Mouse (Mus musculus) Patski (cell line): ENCODE measurements around the gene Fdxr. TPM values are rescaled to one million over a fixed set of nuclear protein-coding genes. Genes with fewer than 3 reads are reported as not detected.

Experiments used
- ATAC-seq: fragments of 100-300 bp; one replicate; pipeline ENCODE4 v1.8.0; 2021
- CTCF ChIA-PET: fragments of 350-600 bp; sonication (Branson Sonifier 250); formaldehyde crosslinking; loops from one replicate; lab custom pipeline; 2022; ENCODE audit warnings: inconsistent platforms; lab: Charles Lee
- POLR2A ChIA-PET: fragments of 350-600 bp; sonication (Branson Sonifier 250); formaldehyde crosslinking; loops from one replicate; lab custom pipeline; 2022; ENCODE audit warnings: antibody characterized with exemption, inconsistent platforms; lab: Charles Lee
- DNase-seq: peaks from one replicate; pipeline ENCODE4 v3.0.0-alpha.2; 2011; ENCODE audit warnings: low read depth, low spot score
- H3K27me3 ChIP-seq: fragments of 371-371 bp; one replicate; pipeline ENCODE4 v1.5.1; 2021
- CTCF ChIP-seq: fragments of 100-300 bp; IDR thresholded peaks from one replicate; pipeline ENCODE4 v1.5.1; 2021
- in situ Hi-C: fragments of 300-500 bp; cut with MboI; formaldehyde crosslinking; loops from 3 replicates; pipeline ENCODE4 v1.11.1; 2018; ENCODE audit warnings: low pct_unique_long_range_greater_than_20kb, mixed read lengths
- polyA plus RNA-seq: library from polyadenylated mRNA; unstranded; gene quantifications from one replicate; pipeline ENCODE4 v1.2.3, GENCODE M21; 2021

Gene Fdxr
- polyA plus RNA-seq, 1 experiment from 2014 or later = 7.1 TPM

DNA sequence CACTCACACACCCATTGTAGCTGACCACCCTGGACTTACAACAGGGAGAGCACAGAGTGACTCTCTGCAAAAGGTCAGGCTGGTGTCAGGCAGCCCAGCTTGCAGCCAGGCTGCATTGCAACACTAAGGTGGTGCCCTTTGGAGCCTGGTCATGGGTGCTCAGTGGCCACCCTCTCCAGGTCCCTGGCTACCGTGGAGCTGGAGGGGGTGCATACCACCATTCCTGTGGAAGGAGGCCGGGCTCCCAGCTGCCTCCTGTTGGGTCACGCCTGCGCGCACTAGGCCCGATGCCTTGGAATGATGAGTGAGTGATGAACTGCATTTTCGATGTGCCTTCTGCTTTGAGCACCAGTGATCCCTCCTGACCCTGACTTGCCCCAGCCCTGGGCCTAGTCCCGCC, 32.0 kb downstream of the Fdxr start:
- peaks cover 13% of the 10 kb centered on the region for H3K27me3 ChIP-seq
- DNase-seq (no peak), ATAC-seq (peak; percentile 20)
- ChIA-PET CTCF (no interaction called here), POLR2A (no interaction called here)
- in situ Hi-C loops = no loop called here
- no peak for TF ChIP-seq CTCF

DNA sequence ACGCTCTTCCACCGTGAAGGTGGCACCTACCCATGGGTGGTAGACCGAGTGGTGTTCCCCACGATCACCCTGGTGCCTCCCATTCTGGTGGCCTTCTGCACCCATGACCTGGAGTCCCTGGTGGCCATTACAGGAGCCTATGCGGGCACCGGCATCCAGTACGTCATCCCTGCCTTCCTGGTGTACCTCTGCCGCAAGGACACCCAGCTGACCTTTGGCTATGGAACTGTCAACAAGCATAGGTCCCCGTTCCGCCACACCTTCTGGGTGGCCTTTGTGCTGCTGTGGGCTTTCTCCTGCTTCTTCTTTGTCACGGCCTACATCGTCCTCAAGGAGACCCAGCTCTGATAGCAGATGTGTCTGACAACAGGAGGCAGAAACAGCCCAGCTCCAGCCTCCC, 33.1 kb downstream of the Fdxr start:
- POLR2A ChIA-PET = interaction anchor here (1.3 kb wide), 1 partner anchor 32 kb away, joined by 3 read pairs; no protein-coding TSS in a partner anchor
- in situ Hi-C loops = no loop called here

DNA sequence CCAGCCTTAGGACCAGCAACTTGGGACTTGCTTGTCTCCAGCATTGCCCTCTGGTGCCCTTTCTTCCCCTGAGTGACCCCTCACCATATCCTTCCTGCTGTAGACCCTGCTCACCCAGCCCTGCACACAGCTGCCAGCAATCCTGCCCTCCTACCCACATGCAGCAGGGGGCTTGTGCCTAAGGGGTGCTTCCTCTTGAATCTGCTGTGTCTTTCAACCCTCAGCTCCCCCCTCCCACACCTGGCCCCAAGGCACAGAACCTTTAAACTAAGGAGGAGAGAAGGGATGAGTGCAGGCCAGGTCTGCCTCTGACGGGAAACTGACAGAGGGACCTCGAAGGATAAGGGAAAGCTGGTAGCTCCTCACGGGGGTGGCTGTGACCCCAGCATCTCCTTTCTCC, 34.1 kb downstream of the Fdxr start:
- in situ Hi-C loops = no loop called here
- CTCF ChIA-PET = no interaction called here
- POLR2A ChIA-PET = interaction anchor here (1.3 kb wide), 1 partner anchor 33 kb away, joined by 3 read pairs; no protein-coding TSS in a partner anchor
- H3K27me3 ChIP-seq = no peaks in the 10 kb centered on the region
- DNase-seq (no peak), ATAC-seq (no peak)
- TF ChIP-seq CTCF = no peak

More for the DNA sequence above, 33.1 kb downstream of the Fdxr start:
- CTCF ChIA-PET = no interaction called here
- DNase-seq (no peak), ATAC-seq (no peak)
- H3K27me3 ChIP-seq = peaks cover 4% of the 10 kb centered on the region
- TF ChIP-seq CTCF = no peak

DNA sequence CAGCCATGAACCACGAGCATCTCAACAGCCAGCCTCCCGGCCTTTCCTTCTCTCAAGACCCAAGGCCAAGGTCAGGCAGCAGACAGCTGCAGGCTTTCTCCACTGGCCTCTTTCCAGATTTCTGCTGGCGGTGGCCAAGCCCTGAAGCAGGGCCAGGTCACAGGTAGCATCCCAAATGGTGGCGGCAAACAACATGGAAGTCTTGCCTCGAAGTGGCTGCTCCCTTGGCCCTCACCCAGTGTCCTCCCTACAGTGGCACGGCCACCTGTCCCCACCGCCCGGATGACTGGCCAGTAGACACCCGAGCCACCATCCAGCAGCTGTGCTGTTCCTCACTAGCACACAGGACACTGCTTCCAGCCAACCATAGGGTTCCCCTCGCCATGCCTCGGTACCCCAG, 35.4 kb downstream of the Fdxr start:
- ATAC-seq (no peak), DNase-seq (no peak)
- H3K27me3 ChIP-seq = no peaks in the 10 kb centered on the region
- ChIA-PET CTCF (no interaction called here), POLR2A (no interaction called here)
- in situ Hi-C loops = no loop called here
- no peak for TF ChIP-seq CTCF

DNA sequence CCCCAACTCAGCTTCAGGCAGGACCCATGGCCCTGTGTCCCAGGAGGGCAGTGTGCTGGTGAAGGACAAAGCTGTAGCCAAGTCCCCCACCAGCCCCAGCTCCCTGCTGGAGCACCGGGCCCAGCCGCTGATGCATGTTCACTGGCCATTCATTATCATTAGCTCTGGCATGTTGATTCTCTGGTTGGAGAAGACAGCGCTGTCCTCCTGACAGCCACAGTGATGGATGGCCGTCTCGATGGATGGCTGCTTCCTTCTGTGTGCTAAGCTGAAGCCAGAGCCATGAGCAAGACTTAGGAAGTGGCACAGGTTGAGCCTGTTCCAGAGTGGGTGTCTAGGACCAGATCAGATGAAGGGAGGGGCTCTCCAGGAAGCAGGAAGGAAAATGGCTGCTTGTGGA, 40.3 kb downstream of the Fdxr start:
- no peaks in the 10 kb centered on the region for H3K27me3 ChIP-seq
- DNase-seq (no peak), ATAC-seq (no peak)
- in situ Hi-C loops = no loop called here
- TF ChIP-seq CTCF = no peak
- CTCF ChIA-PET = interaction anchor here (0.9 to 1.8 kb wide), 3 partner anchors 11 to 117 kb away, joined by 3 to 9 read pairs (median 5); partner anchors contain the start of gene Fdxr
- POLR2A ChIA-PET = no interaction called here

DNA sequence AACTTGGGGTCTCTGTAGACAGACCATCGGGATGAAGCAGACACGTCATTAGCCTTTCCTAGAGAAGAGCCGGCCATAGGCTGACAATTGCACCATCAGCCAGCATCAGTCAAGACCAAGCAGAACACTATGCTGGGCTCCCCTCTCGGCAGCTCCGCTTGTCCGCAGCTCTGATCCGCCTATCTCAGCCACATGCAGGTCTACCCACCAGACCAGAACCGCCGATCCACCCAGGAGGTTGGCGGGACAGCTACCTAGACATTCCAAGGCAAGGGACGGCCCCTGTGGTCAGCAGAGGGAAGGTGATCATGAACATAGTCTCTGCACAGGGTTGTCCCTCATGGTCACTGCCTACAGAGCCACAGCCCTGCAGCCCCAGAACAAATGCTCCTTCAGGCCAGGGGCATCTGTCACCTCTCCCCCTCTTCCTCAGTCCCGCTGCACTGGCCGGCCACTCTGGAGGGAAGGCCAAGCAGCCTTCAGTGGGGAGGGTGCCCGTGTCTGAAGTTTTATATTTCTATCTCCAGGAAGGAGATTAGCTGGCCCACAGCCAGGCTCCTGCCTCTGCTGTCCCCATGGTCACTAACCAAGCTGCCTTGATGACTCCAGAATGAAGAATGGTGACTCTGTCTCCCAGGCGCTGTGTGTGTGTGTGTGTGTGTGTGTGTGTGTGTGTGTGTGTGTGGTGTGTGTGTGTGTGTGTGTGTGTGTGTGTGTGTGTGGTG, 42.4 kb downstream of the Fdxr start:
- TF ChIP-seq CTCF = no peak
- no peak for ATAC-seq
- ChIA-PET POLR2A (interaction anchor here (0.6 kb wide), 1 partner anchor 120 kb away, joined by 3 read pairs; no protein-coding TSS in a partner anchor), CTCF (no interaction called here)
- in situ Hi-C loops = no loop called here
- H3K27me3 ChIP-seq = no peaks in the 10 kb centered on the region
- DNase-seq = no peak

DNA sequence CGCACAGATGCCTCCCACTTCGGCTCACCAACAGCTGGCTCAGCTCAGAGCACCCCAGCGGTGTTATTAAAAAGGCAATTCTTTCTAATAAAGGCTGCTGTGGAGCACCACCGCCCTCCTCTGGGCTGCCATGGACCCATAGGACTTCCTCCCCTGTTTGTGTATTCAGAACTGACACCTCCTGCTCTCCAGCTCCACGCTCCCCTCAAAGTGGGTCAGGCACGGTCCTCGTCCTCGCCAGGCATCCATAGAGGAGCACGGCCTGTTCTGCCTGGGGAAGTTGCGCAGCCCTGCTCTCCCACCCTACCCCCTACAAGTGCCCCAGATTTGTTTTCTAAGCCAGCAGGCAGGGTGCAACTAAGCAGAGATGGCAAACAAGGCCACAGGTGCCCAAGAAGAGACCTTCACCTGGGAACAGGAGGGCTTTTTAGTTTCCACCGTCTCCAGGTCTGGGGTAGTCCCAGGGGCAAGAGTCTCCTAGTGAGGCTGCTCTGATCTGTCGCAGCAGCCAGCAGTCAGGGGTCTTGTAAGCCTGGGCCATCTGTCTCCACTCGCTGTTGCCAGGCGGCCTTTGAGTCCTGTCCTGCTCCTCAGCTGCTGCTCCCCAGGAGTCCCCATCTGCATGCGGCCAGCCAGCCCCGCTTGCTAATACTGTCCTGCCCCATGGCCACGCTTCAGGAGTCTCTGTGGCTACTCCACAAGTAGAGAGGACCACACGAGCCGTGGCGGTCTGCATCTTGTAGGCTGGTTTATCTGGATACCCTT, 43.1 kb downstream of the Fdxr start:
- no peaks in the 10 kb centered on the region for H3K27me3 ChIP-seq
- ATAC-seq (no peak), DNase-seq (no peak)
- ChIA-PET CTCF (no interaction called here), POLR2A (interaction anchor here (0.6 kb wide), 1 partner anchor 120 kb away, joined by 3 read pairs; no protein-coding TSS in a partner anchor)
- no peak for TF ChIP-seq CTCF
- in situ Hi-C loops = no loop called here

DNA sequence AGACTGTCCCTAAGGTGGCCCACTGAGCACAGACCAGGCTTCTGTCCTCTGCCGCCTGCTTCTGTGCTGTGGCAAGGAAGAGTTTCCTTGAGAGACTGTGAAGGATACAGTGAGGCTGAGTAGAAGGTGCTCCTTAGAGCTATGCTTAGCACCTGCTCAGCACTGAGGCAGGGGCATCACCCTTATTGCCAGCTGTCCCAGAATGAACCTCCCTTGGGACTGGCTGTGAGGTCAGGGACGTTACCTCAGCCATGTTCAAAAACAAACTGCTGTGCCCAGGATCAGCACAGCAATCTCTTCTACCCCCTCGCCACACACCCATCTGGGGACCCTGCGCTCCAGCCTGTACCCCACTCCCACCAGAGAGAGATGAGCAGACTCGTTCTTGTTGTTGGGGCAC, 44.0 kb downstream of the Fdxr start:
- CTCF ChIA-PET = no interaction called here
- no peak for TF ChIP-seq CTCF
- H3K27me3 ChIP-seq = no peaks in the 10 kb centered on the region
- ATAC-seq (no peak), DNase-seq (no peak)
- in situ Hi-C loops = no loop called here
- POLR2A ChIA-PET = no interaction called here

DNA sequence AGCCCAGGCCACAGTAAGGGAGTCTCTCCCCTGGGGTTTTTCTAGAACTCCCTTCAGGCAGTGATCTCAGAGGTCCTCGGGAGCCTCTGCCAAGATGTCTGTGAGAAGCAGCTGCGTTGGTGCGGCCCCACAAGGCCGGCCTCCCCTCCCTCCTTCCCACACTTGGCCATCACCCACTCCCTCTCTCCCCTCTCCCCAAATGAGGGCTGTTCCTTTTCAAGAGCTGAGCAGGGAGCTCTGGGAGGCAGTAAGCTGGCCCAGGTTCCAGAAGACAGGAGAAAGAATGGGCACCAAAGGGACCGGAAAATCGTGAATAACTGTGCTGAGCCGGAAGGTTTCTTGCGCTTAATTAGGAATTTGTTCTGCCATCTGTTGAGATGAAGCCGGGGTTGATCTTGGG, 44.9 kb downstream of the Fdxr start:
- in situ Hi-C loops = no loop called here
- TF ChIP-seq CTCF = no peak
- DNase-seq (no peak), ATAC-seq (no peak)
- H3K27me3 ChIP-seq = no peaks in the 10 kb centered on the region
- ChIA-PET POLR2A (no interaction called here), CTCF (no interaction called here)

DNA sequence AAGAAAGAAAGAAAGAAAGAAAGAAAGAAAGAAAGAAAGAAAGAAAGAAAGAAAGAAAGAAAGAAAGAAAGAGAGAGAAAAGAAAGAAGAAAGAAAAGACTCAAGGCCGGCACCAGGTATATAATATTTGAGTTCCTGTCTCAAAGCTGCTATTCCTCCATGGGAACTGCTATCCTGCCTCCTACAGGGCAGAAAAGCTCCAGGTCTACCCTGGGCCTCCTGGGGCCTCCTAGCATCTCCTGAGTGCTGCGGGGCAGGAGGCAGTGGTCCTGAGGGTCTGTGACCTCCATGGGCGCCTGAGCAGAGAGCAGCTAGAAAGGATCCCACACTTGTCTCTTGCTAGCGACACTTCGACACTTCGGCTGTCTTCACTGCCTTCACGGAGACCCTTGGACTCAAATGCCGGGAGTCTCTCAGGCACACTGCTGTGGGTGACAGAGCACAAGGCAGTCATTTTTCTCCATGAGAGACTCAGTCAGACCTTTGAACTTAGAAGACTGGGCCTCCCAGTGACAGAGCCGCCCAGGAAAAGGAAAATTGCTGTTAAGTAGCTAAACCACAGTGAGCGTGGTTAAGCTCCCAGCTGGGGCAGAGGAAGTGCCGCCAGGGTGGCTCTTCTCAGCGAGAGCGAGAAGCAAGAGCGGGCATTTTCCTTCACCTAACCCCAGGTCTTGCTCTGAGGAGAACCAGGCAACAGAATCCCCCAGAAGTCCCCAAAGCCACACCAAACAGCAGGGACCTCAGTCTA, 45.5 kb downstream of the Fdxr start:
- no peaks in the 10 kb centered on the region for H3K27me3 ChIP-seq
- no peak for ATAC-seq
- CTCF ChIA-PET = interaction anchor here (1.5 kb wide), 1 partner anchor 36 kb away, joined by 3 read pairs; no protein-coding TSS in a partner anchor

More for the DNA sequence above, 45.5 kb downstream of the Fdxr start:
- no peak for TF ChIP-seq CTCF
- in situ Hi-C loops = no loop called here
- DNase-seq = no peak
- POLR2A ChIA-PET = no interaction called here
